Mouse (Mus musculus) CH12.LX (cell line): ENCODE results near the gene Chmp5. TPM values are rescaled to one million over a fixed set of nuclear protein-coding genes. Genes with fewer than 3 reads are reported as not detected.
A peak's percentile ranks its signal among the peaks of the same experiment; 100 is the strongest.

Source experiments
- DNase-seq: peaks from one replicate; pipeline ENCODE4 v3.0.0-alpha.2; 2013; ENCODE audit errors: extremely low read depth
- H3K27ac ChIP-seq: 2 replicates; pipeline ENCODE4 v1.5.1; 2012; ENCODE audit warnings: low read depth, mild to moderate bottlenecking, control low read depth, moderate library complexity; ENCODE audit not compliant: insufficient read depth
- H3K27me3 ChIP-seq: replicated peaks from 2 replicates; pipeline ENCODE3; 2012; ENCODE audit warnings: inconsistent platforms
- H3K36me3 ChIP-seq, 2 experiments: replicated peaks in 1 of 2; 2 replicates each; pipeline versions ENCODE3 to v1.6.1; 2012; ENCODE audit warnings: inconsistent platforms in 1 of 2, low read length in 1 of 2, mild to moderate bottlenecking in 1 of 2, mixed read lengths in 1 of 2, moderate library complexity in 1 of 2; ENCODE audit not compliant: control insufficient read depth in 1 of 2, insufficient read depth in 1 of 2
- H3K4me1 ChIP-seq, 2 experiments: 2 replicates each; pipeline ENCODE4 v1.6.1; 2012; ENCODE audit warnings: inconsistent platforms in 1 of 2, moderate library complexity in 1 of 2; ENCODE audit not compliant: insufficient read depth in 2 of 2, control insufficient read depth in 1 of 2
- H3K4me2 ChIP-seq: 2 replicates; pipeline ENCODE4 v1.6.1; 2012; ENCODE audit warnings: low read depth, mild to moderate bottlenecking, control low read depth; ENCODE audit not compliant: poor library complexity, insufficient read depth, severe bottlenecking
- H3K4me3 ChIP-seq, 3 experiments: fragments of 150-350 bp in 1 of 3; sonication (generic) in 1 of 3; replicated peaks in 1 of 3; 2 replicates each; pipeline versions ENCODE3 to v1.5.1; 2011 to 2012; ENCODE audit warnings: low read depth in 2 of 3, low read length in 2 of 3, mild to moderate bottlenecking in 2 of 3, moderate library complexity in 2 of 3, control low read depth in 1 of 3, improper control_type of control experiment in 1 of 3, inconsistent platforms in 1 of 3, mixed read lengths in 1 of 3; ENCODE audit not compliant: poor library complexity in 1 of 3
- H3K79me2 ChIP-seq: replicated peaks from 2 replicates; pipeline ENCODE4 v1.6.1; 2012; ENCODE audit warnings: mild to moderate bottlenecking, moderate library complexity; ENCODE audit not compliant: control insufficient read depth, poor library complexity, insufficient read depth, severe bottlenecking; ENCODE audit errors: extremely low read depth
- H3K9ac ChIP-seq: 2 replicates; pipeline ENCODE4 v1.6.1; 2012; ENCODE audit warnings: low read depth, mild to moderate bottlenecking, control low read depth, moderate library complexity; ENCODE audit not compliant: insufficient read depth
- H3K9me3 ChIP-seq: replicated peaks from 2 replicates; pipeline ENCODE3; 2012; ENCODE audit warnings: low read length, inconsistent platforms, mixed read lengths
- BHLHE40 ChIP-seq: IDR thresholded peaks from 2 replicates; pipeline ENCODE4 v1.6.1; 2011; ENCODE audit warnings: mild to moderate bottlenecking, low read depth, low read length, improper control_type of control experiment
- CHD1 ChIP-seq: IDR thresholded peaks from 2 replicates; pipeline ENCODE4 v1.6.1; 2012; ENCODE audit warnings: low read depth, low read length, improper control_type of control experiment, inconsistent platforms
- CTCF ChIP-seq, 2 experiments: IDR thresholded peaks in 1 of 2; conservative IDR thresholded peaks in 1 of 2; 2 replicates each; pipeline ENCODE4 v1.5.1; 2011 to 2012; ENCODE audit warnings: low read depth in 2 of 2, low read length in 2 of 2, improper control_type of control experiment in 1 of 2, inconsistent platforms in 1 of 2, mild to moderate bottlenecking in 1 of 2, moderate library complexity in 1 of 2
- HCFC1 ChIP-seq: IDR thresholded peaks from 2 replicates; pipeline ENCODE4 v1.6.1; 2012; ENCODE audit warnings: low read depth, mild to moderate bottlenecking, inconsistent platforms, low read length, improper control_type of control experiment
- IRF4 ChIP-seq: IDR thresholded peaks from 2 replicates; pipeline ENCODE4 v1.6.1; 2014; ENCODE audit warnings: low read depth, mild to moderate bottlenecking, inconsistent platforms, low read length, improper control_type of control experiment
- KAT2A ChIP-seq: IDR thresholded peaks from 2 replicates; pipeline ENCODE4 v1.6.1; 2012; ENCODE audit warnings: low read length, improper control_type of control experiment, inconsistent platforms; ENCODE audit not compliant: insufficient replicate concordance
- MAFK ChIP-seq: IDR thresholded peaks from 2 replicates; pipeline ENCODE4 v1.6.1; 2011; ENCODE audit warnings: low read length, improper control_type of control experiment; ENCODE audit not compliant: insufficient replicate concordance
- MAX ChIP-seq: IDR thresholded peaks from 2 replicates; pipeline ENCODE4 v1.6.1; 2011; ENCODE audit warnings: low read length, improper control_type of control experiment
- MAZ ChIP-seq: IDR thresholded peaks from 2 replicates; pipeline ENCODE4 v1.6.1; 2012; ENCODE audit warnings: low read depth, mild to moderate bottlenecking, inconsistent platforms, low read length, improper control_type of control experiment, moderate library complexity
- MEF2A ChIP-seq: IDR thresholded peaks from 2 replicates; pipeline ENCODE4 v1.6.1; 2014; ENCODE audit warnings: low read depth, mild to moderate bottlenecking, inconsistent platforms, low read length, improper control_type of control experiment, borderline replicate concordance
- MXI1 ChIP-seq: IDR thresholded peaks from 2 replicates; pipeline ENCODE4 v1.6.1; 2011; ENCODE audit warnings: mild to moderate bottlenecking, low read depth, low read length, improper control_type of control experiment
- MYC ChIP-seq: IDR thresholded peaks from 2 replicates; pipeline ENCODE4 v1.6.1; 2011; ENCODE audit warnings: low read depth, mild to moderate bottlenecking, improper control_type of control experiment, low read length
- PAX5 ChIP-seq: IDR thresholded peaks from 2 replicates; pipeline ENCODE4 v1.6.1; 2012; ENCODE audit warnings: low read length, inconsistent platforms, mixed read lengths
- POLR2A ChIP-seq: IDR thresholded peaks from 2 replicates; pipeline ENCODE4 v1.6.1; 2011; ENCODE audit warnings: low read depth, mild to moderate bottlenecking, improper control_type of control experiment, low read length
- POLR2AphosphoS2 ChIP-seq: IDR thresholded peaks from 2 replicates; pipeline ENCODE4 v1.6.1; 2011; ENCODE audit warnings: low read depth, low read length, improper control_type of control experiment
- SIN3A ChIP-seq: IDR thresholded peaks from 2 replicates; pipeline ENCODE4 v1.6.1; 2012; ENCODE audit warnings: low read length, improper control_type of control experiment, inconsistent platforms
- SMC3 ChIP-seq: IDR thresholded peaks from 2 replicates; pipeline ENCODE4 v1.6.1; 2011; ENCODE audit warnings: low read depth, low read length, improper control_type of control experiment
- TBP ChIP-seq: conservative IDR thresholded peaks from 2 replicates; pipeline ENCODE4 v1.6.1; 2011; ENCODE audit warnings: low read depth, low read length, improper control_type of control experiment
- TCF12 ChIP-seq: IDR thresholded peaks from 2 replicates; pipeline ENCODE4 v1.6.1; 2014; ENCODE audit warnings: low read depth, mild to moderate bottlenecking, inconsistent platforms, low read length, improper control_type of control experiment
- ZC3H11A ChIP-seq: IDR thresholded peaks from 2 replicates; pipeline ENCODE4 v1.6.1; 2012; ENCODE audit warnings: low read depth, mild to moderate bottlenecking, inconsistent platforms, low read length, improper control_type of control experiment
- ZKSCAN1 ChIP-seq: IDR thresholded peaks from 2 replicates; pipeline ENCODE4 v1.6.1; 2012; ENCODE audit warnings: low read depth, inconsistent platforms, low read length, improper control_type of control experiment, borderline replicate concordance
- ZNF384 ChIP-seq: IDR thresholded peaks from 2 replicates; pipeline ENCODE4 v1.6.1; 2012; ENCODE audit warnings: low read depth, low read length, improper control_type of control experiment, inconsistent platforms
- dilution Hi-C: fragments of 300-500 bp; cut with MboI; formaldehyde crosslinking; loops from 2 replicates; pipeline ENCODE4 v1.14.3; 2020; ENCODE audit warnings: low sequenced_read_pairs; ENCODE audit not compliant: extremely low pct_unique_long_range_greater_than_20kb, extremely low pct_ligation_motif_present
- in situ Hi-C: fragments of 300-500 bp; cut with MboI; formaldehyde crosslinking; loops from 3 replicates; pipeline ENCODE4 v1.14.3; 2019; ENCODE audit warnings: low sequenced_read_pairs, low pct_ligation_motif_present, low pct_unique_long_range_greater_than_20kb, mixed read lengths
- polyA plus RNA-seq: library from polyadenylated mRNA; unstranded; fragments of >175 nt; gene quantifications from 2 replicates; pipeline ENCODE4 v1.2.1, GENCODE M21; 2012; ENCODE audit warnings: low read depth; ENCODE audit not compliant: insufficient read length
- total RNA-seq, 2 experiments: library from RNA; depleted of rRNA; stranded (reverse); fragments of 300-350 nt in 1 of 2; fragments of >200 nt in 1 of 2; gene quantifications; 2 replicates each; pipeline ENCODE4 v1.2.3; 2012 to 2014

Chmp5 gene
- total and polyA plus RNA-seq, 3 experiments, result 45.9 to 86.7 (median 53.0) TPM

DNA sequence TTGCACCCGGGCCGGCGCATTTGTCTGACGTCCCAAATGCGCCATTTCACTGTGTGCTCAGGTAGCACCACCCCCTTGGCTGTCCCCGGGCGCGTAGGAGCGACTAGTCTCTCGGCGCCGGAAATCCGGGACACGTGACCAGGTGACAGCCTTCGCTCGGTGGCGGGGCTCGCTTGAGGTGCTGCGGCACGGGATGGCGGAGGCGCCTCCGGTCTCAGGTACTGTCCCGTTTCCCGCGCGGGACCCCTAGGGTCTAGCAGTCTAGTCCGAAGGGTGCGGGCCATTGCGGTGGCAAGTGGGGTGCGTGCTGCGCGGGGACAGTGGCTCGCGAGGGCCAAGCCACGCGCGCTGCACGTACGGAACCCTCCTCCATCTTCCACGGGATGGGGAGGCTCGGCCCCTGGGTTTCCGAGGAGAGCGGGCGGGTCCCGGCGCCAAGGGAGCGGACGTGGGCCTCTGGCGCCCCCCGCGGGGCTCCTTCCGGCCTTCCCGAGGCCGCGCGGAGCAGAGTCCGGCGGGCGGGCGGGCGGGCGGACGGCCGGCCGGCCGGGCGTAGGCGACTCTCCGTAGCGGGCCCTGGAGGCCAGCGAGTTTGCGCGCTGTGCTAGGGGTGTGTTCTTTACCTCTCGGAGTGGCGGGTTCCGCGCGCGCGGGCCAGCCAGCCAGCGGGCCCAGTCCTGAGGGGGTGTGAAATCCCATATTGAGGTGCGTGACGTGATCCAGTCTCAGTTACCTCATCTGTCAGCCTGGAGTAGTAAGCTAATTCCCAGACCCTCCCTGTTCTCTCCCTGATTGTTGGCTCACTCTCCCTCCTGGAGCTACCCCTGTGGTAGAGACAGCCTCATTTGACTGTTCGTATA, 22.9 kb downstream of the Chmp5 start, which contains the start of gene Nfx1 (continued):
- TF ChIP-seq SIN3A (peak; percentile 98), ZC3H11A (no peak), TCF12 (peak; percentile 93), PAX5 (no peak), POLR2AphosphoS2 (peak; percentile 95), MAZ (peak; percentile 93), POLR2A (peak; percentile 91), KAT2A (peak; percentile 85; the same call in 1 of the 2 replicates), TBP (0 out of 2 replicates have a peak, but pooled peaks have one; percentile 48), MAX (peak; percentile 97), CTCF (conservative IDR thresholded peaks at IDR 0.05 in 1 of 2, IDR thresholded peaks at IDR 0.05 in 1 of 2; ENCODE audit: low read depth in 2 of 2, low read length in 2 of 2) (no peak), MAFK (no peak), IRF4 (no peak), MYC (peak; percentile 83)

GRCm38 (mm10) chr4:40971744-40972143, 23.5 kb downstream of the Chmp5 start:
- peaks cover 60% of the 10 kb centered on the region for H3K79me2 ChIP-seq
- peak overlapping the region; percentile 69 for H3K9ac ChIP-seq
- H3K4me3 ChIP-seq, result peak overlapping the region; percentile 81 to 97 (median 91)
- H3K4me1 ChIP-seq, result peaks cover 13 to 52% of the 10 kb centered on the region in 2 experiments
- TF ChIP-seq HCFC1 (peak; percentile 39; the same call in 1 of the 2 replicates), TCF12 (peak; percentile 32; the same call in 1 of the 2 replicates), CHD1 (no peak), CTCF (conservative IDR thresholded peaks at IDR 0.05 in 1 of 2, IDR thresholded peaks at IDR 0.05 in 1 of 2; ENCODE audit: low read depth in 2 of 2, low read length in 2 of 2) (peak; percentile 77), IRF4 (no peak; the same call in 1 of the 2 replicates), ZKSCAN1 (no peak), MYC (peak; percentile 100), SMC3 (peak; percentile 45), MXI1 (peak; percentile 98), MAX (peak; percentile 97), ZNF384 (peak; percentile 94), MEF2A (no peak), SIN3A (peak; percentile 95), MAFK (no peak), BHLHE40 (peak; percentile 97)
- TF ChIP-seq, all 38 proteins: peak for 10
- H3K27ac ChIP-seq, result no peak overlapping the region
- H3K36me3 ChIP-seq, result peaks cover 8 to 50% of the 10 kb centered on the region in 2 experiments
- H3K27me3 ChIP-seq, result no peaks in the 10 kb centered on the region
- in situ Hi-C loops (no loop called here), dilution Hi-C loops (no loop called here)
- no peaks in the 10 kb centered on the region for H3K9me3 ChIP-seq
- H3K4me2 ChIP-seq, result peak overlapping the region; percentile 66
- peak; percentile 81 for DNase-seq
